Mouse (Mus musculus) bone marrow, adult 2 months (tissue): ENCODE data around the gene Pxt1. TPM values are rescaled to one million over a fixed set of nuclear protein-coding genes. Genes with fewer than 3 reads are reported as not detected.
"Not testable (repeated sequence)": the region's sequence is repeated elsewhere in the genome, so short reads cannot be mapped to it uniquely, and the experiment has no call there.

ENCODE experiments used
- H3K27ac ChIP-seq: fragments of 200-500 bp; 2 replicates; pipeline ENCODE4 v1.5.1; 2012; ENCODE audit warnings: low read depth, mild to moderate bottlenecking, control low read depth, inconsistent platforms, low read length; ENCODE audit not compliant: control insufficient read depth, poor library complexity, insufficient read depth
- H3K4me1 ChIP-seq: fragments of 200-500 bp; 2 replicates; pipeline ENCODE4 v1.6.1; 2011; ENCODE audit warnings: low read length; ENCODE audit not compliant: control insufficient read depth, insufficient read depth
- H3K4me3 ChIP-seq: fragments of 200-500 bp; replicated peaks from 2 replicates; pipeline ENCODE3; 2011; ENCODE audit warnings: mild to moderate bottlenecking, low read depth, low read length, control low read depth; ENCODE audit not compliant: control insufficient read depth
- CTCF ChIP-seq: fragments of 200-500 bp; IDR thresholded peaks from 2 replicates; pipeline ENCODE4 v1.5.1; 2011; ENCODE audit warnings: low read length, control low read depth; ENCODE audit not compliant: control insufficient read depth, insufficient read depth
- POLR2A ChIP-seq: fragments of 200-500 bp; IDR thresholded peaks from 2 replicates; pipeline ENCODE4 v1.6.1; 2011; ENCODE audit warnings: low read depth, mild to moderate bottlenecking, control low read depth, low read length, borderline replicate concordance; ENCODE audit not compliant: control insufficient read depth
- WGBS: fragments of 180-500 bp; shearing (Covaris S2); methylation state at CpG from one replicate; pipeline ENCODE4 v1.1.7; 2018; 5-methylcytosine and 5-hydroxymethylcytosine counted together
- polyA plus RNA-seq: library from polyadenylated mRNA; stranded (reverse); fragments of >200 nt; gene quantifications from 2 replicates; pipeline ENCODE4 v1.2.4, GENCODE M21; 2011; ENCODE audit warnings: low replicate concordance; ENCODE audit not compliant: missing spikeins, insufficient read depth, insufficient read length

Pxt1 gene
- 1.3 TPM in 1 of 2 replicates, not detected in the other for polyA plus RNA-seq

DNA sequence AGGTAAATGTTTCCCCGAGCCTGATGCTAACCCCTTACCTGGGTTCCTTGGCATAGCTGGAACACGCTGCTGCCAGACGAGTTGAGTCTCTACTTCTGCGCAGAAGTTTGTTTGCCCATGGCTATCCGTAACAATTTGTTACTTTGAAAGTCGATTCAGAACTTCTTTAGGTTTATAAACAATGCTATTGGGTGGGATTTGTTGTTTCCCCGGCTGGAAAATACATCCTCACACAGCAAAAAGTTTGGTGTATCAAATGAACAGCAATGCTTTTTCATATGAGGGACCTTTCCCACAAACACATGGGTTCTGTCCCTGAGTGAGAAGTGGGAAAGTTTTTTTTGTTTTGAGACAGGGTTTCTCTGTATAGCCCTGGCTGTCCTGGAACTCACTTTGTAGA is at the start of gene Pxt1:
TSS of gene Pxt1 (minus strand) at position 101 of the 400 bp plus-strand sequence.
- H3K27ac ChIP-seq = no peak within 1 kb of the TSS
- no peak within 1 kb of the TSS for H3K4me3 ChIP-seq
- H3K4me1 ChIP-seq = no peaks in the 10 kb centered on the region; the same call in 1 of the 2 replicates
- TF ChIP-seq CTCF (no peak), POLR2A (no peak)
- 89% methylated on average over 7 of the region's 7 CpGs for WGBS

DNA sequence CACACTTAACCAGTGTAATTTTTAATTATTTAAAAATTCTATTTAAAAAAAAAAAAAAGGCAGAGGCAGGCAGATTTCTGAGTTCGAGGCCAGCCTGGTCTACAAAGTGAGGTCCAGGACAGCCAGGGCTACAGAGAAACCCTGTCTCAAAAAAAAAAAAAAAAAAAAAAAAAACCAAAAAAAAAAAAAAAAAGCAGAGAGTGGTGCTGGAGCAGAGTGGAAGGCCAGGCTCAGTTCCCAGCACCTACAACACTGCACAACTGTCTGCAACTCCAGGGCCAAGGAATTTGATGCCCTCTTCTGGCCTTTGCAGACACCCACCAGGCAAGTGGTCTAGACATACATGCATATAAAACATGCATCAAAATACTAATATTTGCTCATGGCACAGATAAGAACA is 49.4 kb upstream of the Pxt1 start:
- H3K4me3 ChIP-seq, H3K4me1 ChIP-seq, H3K27ac ChIP-seq: not testable (repeated sequence)
- 83% methylated on average over 1 of the region's 1 CpGs for WGBS

DNA sequence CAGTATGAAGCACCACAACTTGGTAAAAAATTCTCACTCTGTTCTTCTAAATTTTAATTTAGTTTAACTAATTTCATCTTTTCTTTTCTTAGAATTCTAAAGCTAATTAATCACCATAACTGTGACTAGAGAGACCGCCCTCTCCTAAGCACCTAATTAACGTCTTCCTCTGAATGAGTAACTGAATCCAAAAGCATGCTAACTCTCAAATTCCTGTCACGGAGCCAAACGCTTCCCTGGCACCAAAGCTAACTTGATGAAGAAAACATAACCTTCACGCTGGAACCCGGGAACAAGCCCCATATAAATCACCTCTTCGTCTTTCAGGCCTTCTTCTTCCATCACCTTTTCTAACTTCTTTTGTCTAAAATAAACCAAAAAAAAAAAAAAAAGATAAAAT is 48.5 kb upstream of the Pxt1 start:
- TF ChIP-seq POLR2A (no peak), CTCF (no peak)
- H3K4me3 ChIP-seq = no peak overlapping the region
- H3K27ac ChIP-seq = no peak overlapping the region
- 90% methylated on average over 7 of the region's 7 CpGs for WGBS
- H3K4me1 ChIP-seq = no peaks in the 10 kb centered on the region

DNA sequence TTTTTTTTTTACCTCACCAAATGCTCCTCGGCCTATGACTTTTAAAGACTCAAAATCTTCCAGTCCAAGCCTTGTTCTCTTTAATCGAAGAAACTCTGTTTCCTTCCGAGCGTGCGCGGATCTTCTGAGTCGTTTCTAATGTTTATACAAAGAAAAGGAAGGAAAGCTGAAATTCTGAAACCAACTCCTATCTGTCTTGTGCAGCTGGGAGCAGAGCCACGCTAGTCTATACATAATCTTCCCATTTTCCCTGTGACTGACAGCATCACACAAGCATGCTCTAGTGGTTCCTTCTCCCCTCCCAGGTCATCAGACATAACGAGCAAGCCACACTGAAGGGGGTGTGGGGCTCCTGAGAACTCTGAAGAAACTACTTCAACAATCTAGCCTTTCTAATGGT is 47.6 kb upstream of the Pxt1 start:
- H3K27ac ChIP-seq = no peak overlapping the region
- TF ChIP-seq POLR2A (no peak), CTCF (no peak)
- H3K4me1 ChIP-seq = no peaks in the 10 kb centered on the region
- H3K4me3 ChIP-seq = no peak overlapping the region
- 77% methylated on average over 9 of the region's 9 CpGs for WGBS

DNA sequence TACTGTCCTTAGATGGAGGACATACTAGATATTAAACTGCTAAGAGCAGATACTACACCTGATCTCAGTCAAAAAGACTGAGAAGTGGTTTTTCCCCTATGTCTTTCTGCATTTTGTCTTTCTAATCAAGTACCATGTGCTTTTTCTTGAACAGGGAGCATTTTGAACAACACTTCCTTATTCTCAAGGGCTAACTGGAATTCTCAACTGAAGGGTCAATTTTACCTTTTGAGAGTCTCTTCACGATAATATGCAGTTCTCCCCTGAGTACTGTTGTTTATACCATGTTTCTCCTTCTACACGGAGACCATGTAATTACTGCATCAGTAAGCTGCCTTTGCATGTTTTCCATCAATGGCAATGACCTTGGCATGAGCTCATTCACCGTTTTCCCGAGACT is 46.4 kb upstream of the Pxt1 start:
- H3K4me1 ChIP-seq = no peaks in the 10 kb centered on the region
- WGBS = 82% methylated on average over 4 of the region's 4 CpGs
- H3K4me3 ChIP-seq = no peak overlapping the region
- no peak overlapping the region for H3K27ac ChIP-seq
- no peak for TF ChIP-seq POLR2A
- no peak for TF ChIP-seq CTCF

DNA sequence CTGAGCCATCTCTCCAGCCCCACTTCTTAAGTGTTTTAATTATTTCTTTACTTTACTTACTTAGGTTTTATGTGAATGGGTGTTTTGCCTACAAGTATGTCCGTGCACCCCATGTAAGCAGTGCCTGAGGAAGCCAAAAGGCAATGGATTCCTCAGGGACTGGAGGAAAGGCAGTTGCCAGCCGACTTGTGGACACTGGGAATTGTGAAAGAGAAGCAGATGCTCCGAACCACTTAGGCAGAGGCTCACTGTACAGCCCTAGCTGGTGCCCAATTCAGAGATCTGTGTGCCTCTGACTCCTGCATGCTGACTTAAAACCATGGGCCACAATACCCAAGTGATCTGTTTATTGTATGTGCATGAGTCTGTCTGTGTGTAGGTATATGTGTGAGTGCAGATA is 45.4 kb upstream of the Pxt1 start:
- Histone ChIP-seq H3K27ac (no peak overlapping the region), H3K4me3 (no peak overlapping the region), H3K4me1 (no peaks in the 10 kb centered on the region)
- TF ChIP-seq POLR2A (no peak), CTCF (no peak)
- 78% methylated on average over 3 of the region's 3 CpGs for WGBS

DNA sequence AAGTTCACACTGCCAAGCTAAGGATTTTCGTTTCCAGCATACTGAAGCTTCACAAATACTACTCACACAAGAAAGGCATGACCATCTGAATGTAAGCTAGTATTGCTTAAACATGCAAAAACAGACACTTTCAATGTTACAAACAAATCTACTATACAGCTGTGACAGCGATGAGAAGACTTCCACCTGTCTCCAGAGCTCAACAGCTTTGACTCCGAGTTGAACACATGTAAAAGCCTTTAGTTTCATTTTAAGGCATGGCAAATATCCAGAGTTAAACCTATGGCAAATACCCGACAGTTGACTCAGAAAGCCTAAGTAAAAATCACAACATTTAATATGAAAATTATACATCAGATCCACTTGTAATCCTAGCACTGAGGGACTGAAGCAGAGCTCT is 44.7 kb upstream of the Pxt1 start:
- Histone ChIP-seq H3K27ac (no peak overlapping the region), H3K4me3 (no peak overlapping the region), H3K4me1 (no peaks in the 10 kb centered on the region)
- WGBS = 92% methylated on average over 4 of the region's 4 CpGs
- TF ChIP-seq POLR2A = no peak
- no peak for TF ChIP-seq CTCF

DNA sequence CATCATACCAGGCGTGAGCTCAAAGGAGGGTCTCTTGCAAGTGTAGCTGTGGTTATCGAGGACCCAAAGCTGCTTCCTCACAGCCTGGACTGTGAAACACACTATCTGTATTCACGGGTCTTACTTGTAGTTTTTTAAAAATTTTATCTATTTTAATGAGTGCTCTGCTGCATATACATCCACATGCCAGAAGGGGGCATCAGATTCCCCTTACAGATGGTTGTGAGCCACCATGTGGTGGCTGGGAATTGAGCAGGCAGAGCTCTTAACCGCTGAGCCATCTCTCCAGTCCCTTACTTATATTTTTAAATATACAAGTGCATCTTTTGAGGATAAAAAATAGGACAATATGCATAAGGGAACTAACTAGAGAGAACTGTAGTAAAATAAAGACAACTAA is 44.1 kb upstream of the Pxt1 start:
- 49% methylated on average over 4 of the region's 4 CpGs for WGBS
- Histone ChIP-seq H3K4me1 (no peaks in the 10 kb centered on the region), H3K27ac (no peak overlapping the region), H3K4me3 (no peak overlapping the region)
- TF ChIP-seq CTCF (peak; percentile 71), POLR2A (no peak)

DNA sequence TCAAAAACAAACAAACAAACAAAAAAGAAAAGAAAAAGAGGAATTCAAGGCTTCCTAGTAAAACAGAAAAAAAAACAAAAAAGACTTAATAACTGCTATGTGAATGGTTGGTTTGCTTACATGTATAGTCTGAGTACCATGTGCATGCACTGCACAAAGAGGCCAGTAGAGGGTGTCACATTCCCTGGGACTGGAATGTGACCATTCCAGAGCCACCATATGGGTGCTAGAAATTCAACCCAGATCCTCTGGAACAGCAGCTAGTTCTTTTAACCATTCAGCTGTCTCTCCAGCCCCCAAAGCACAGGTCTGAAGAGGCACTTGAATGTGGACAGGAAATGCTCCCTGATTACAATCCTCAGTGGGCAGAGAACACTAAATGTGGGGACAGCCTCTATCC is 43.2 kb upstream of the Pxt1 start:
- Histone ChIP-seq H3K27ac (no peak overlapping the region), H3K4me1 (no peaks in the 10 kb centered on the region), H3K4me3 (no peak overlapping the region)
- TF ChIP-seq POLR2A (no peak), CTCF (peak; percentile 34; the same call in 1 of the 2 replicates)
